Mouse (Mus musculus) liver, adult (tissue): ENCODE measurements around the gene Dcaf5.

Source experiments
- GATA4 ChIP-seq: IDR thresholded peaks from 2 replicates; pipeline ENCODE4 v1.6.1; 2014; ENCODE audit warnings: mild to moderate bottlenecking, low read length; ENCODE audit not compliant: insufficient replicate concordance

Gene Dcaf5

DNA sequence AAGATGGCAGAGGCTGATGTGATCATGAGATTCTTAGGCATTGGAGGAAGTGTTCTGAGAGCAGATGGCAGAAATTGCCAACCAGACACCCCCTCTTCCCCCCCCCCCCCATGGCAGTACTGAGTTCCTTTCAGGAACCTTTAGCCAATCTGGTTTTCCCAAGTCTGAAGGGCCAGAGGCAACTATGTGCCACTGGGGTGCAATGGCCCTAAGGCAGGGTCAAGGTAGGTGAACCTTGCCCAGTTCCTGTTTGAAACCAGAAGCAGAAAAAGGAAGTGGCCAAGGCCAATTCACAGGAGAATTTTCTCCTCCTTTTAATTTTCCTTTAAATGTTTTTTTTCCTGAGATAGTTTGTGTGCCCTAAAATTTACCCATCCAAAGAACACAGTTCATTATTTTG, 110.4 kb downstream of the Dcaf5 start:
- no peak for TF ChIP-seq GATA4

DNA sequence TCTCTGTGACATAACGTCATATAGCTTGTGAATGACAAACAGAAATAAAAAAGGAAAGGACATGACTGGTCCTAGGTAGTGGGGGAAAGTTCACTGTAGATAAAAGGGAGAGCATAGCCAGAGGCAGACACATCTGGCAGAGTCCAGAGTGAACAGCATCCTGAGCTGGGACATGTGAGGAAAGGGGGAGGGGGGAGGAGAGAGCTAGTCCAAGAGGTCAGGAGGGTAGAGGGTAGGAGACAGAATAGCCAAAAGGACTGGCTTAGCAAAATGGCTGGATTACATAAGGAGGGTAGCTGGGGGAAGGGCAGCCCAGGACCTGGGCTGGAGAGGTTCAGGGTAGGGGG, 111.6 kb downstream of the Dcaf5 start:
- no peak for TF ChIP-seq GATA4

GRCm38 (mm10) chr12:80324051-80324784, 112.2 kb downstream of the Dcaf5 start:
- TF ChIP-seq GATA4 = no peak

DNA sequence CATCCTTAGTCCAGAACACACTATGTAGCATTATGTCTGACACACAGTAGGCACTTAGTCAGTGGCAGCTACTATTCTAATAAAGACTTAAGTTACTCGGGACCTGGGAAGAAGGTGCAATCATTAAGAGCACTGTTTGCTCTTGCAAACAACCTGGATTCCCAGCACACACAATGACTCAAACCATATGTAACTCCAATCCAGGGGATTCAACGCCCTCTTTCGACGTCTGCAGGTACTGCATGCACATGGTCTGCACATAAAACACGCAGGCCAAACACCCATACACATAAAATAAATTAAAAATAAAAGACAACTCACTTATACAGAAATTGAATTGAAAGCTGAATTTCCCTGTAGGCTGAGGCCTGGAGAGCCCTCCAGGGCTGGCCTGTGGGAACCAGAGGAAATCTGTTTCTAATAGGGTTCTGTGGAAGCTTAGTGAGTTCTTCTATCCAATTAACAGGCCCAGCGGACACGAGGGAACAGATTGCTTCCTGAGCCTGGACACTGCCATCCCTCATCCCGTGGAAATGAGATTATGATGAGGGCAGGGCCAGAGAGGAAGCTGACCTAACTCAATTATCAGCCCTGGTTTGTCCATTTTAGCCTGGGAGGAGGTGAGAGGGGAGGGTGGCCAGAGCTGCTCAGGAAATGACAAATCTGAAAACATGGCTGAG, 112.9 kb downstream of the Dcaf5 start:
- TF ChIP-seq GATA4 = peak; percentile 92

DNA sequence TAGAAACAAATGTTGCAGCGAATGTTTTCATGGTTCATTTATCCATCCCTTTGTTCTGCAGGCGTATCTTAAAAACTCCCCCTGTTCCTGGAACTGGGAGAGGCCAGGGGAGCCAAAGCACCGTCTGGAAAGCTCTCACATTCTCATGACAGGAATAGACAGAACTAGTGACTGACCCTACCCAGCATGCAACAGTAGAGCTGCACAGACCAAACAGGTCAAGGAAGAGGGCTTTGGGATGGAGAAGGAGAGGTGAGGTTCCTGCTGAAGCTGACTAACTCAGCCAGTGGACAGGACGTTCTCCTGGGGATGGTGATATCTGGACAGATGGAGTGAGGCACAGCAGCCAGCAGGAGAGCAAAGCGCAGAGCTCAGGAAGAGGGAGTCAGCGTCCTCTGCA, 113.9 kb downstream of the Dcaf5 start:
- TF ChIP-seq GATA4 = no peak

DNA sequence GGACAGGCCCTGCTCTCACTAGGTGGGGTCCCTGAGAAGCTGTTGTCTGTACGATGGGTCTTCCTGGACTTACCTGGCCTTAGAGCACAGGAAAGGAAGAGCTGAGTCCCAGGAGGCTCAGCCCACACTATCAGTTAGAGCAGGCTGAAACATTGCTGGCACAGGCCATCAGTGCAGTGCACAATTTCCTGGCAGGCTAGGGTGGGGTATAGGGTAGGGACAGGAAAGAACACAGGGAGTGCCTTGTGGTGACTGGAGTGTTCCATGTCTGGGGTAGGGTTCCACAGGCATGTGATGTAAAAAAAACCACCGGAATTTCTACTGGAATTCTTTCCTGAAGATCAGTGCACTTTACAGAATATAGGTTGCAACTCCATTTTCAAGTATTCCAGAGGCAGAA, 117.3 kb downstream of the Dcaf5 start:
- no peak for TF ChIP-seq GATA4

DNA sequence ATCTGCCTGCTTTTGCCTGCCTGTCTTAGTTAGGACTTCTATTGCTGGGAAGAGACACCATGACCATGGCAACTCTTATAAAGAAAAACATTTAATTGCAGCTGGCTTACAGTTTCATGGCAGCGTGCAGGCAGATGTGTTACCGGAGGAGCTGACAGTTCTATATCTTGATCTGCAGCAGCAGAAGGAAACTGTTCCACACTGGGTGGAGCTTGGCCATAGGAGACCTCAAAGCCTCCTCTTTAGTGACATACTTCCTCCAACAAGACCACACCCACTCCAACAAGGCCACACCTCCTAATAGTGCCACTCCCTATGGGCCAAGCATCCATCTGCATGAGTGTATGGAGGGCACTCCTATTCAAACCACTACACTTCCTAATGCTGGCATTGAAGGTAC, 121.1 kb downstream of the Dcaf5 start:
- no peak for TF ChIP-seq GATA4

- no peak for TF ChIP-seq GATA4
Observed at GRCm38 (mm10) chr12:80311959-80312669, 124.3 kb downstream of the Dcaf5 start.

- TF ChIP-seq GATA4 = no peak
Observed at GRCm38 (mm10) chr12:80307556-80307955, 128.8 kb downstream of the Dcaf5 start.

GRCm38 (mm10) chr12:80304518-80304917, 131.9 kb downstream of the Dcaf5 start:
- no peak for TF ChIP-seq GATA4

DNA sequence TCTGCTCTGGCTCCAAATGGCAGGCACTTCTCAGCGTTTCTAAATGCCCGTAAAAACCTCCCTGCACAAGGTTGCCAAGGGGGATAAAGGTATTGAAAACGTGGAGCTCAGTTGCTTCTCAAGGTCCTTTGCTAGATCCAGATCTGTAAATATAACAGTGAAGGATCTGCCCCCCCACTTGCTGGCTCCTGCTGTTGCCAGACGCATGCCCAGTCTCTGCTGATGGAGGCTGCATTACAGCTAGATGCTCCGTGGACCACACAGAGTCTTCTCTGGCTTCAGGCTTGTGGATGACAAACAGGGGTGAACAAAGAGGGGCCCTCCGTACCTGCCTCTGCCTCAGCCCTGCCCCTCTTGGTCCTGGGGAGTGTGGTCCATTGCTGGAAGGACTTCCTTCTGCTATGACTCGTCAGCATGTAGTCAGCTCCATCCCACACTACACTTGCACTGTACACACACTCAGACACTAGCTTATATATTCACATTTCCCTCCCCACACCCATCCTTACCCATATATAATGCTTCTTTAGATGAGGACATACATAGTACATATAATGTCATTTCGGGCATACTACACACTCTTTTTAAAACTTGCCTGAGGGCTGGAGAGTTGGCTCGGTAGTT, 135.5 kb downstream of the Dcaf5 start:
- no peak for TF ChIP-seq GATA4

DNA sequence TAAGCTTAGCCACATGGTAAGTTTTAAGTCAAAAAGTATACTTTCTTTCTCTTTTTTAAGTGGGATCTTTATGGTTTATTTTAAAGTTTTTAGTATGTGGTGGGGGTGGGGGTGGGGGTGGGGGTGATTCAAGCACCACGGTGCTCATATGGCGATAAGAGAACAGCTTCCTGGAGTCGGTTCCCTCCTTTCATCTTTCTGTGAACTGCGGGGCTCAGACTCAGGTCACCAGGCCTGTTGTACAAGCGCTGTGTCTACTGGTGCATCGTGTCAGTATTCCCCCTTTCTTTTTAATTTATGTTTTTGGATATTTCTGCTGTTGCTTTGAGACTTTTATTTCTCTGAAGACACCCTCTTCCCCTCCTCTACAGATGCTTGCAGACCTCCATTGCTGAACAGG, 137.7 kb downstream of the Dcaf5 start:
- TF ChIP-seq GATA4 = no peak

GRCm38 (mm10) chr12:80291895-80292435, 144.4 kb downstream of the Dcaf5 start:
- TF ChIP-seq GATA4 = no peak

- no peak for TF ChIP-seq GATA4
Observed at GRCm38 (mm10) chr12:80290964-80291363, 145.4 kb downstream of the Dcaf5 start.

GRCm38 (mm10) chr12:80290483-80290882, 145.9 kb downstream of the Dcaf5 start:
- TF ChIP-seq GATA4 = no peak

DNA sequence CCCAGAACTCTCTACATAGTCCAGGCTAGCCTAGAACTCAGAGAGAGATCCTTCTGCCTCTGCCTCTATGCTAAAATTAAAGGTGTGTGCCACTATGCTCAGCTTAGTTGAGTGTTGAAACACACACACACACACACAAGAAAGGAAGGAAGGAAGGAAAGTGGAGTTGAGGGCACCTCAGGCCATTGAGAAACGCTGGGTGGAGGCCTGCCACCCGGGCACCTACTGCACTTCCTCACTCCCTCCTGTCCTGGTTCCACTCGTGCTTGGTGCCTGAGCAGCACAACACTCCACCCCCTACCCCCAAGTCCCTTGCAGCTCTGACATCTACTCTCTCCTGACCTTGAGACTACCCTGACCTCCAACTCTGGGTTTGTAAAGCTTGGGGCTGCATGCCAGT, 146.7 kb downstream of the Dcaf5 start:
- TF ChIP-seq GATA4 = no peak

- TF ChIP-seq GATA4 = no peak
Observed at GRCm38 (mm10) chr12:80285890-80286289, 150.5 kb downstream of the Dcaf5 start.
